Mouse (Mus musculus): Measurements from ENCODE around the gene Slc19a3. TPM values are rescaled to one million over a fixed set of nuclear protein-coding genes. Genes with fewer than 3 reads are reported as not detected.

Gene Slc19a3
- polyA plus RNA-seq (2017; shearing (Covaris generic)), result not detected

DNA sequence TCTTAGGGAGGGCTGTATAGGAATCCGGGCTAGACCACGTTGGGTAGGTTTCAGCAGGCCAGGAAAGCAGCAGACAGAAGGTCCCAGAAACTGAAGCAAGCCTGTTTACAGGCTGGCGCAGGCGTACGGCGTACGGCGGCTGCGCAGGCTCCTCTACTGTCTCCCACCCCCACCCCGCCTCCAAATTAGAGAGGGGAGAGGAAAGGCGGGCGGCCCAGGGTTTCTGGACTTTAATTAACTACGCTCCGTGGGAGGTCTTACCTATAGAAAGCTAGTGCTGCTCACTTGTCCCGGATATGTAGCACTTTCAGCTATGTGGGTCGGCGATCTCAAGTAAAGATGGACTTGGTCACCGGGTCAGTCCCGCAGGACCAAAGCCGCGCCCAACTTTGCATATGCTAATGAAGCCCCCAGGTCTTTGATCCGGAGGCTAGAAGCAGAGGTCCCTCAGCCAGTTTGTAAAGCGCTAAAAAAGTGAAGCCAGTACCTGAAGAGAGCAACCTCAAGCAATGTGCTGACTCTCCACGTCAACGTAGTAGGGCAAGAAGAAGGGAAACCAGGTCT is at the start of gene Slc19a3:
Slc19a3 (minus strand) TSS at position 340 of the 564 bp plus-strand sequence.

DNA sequence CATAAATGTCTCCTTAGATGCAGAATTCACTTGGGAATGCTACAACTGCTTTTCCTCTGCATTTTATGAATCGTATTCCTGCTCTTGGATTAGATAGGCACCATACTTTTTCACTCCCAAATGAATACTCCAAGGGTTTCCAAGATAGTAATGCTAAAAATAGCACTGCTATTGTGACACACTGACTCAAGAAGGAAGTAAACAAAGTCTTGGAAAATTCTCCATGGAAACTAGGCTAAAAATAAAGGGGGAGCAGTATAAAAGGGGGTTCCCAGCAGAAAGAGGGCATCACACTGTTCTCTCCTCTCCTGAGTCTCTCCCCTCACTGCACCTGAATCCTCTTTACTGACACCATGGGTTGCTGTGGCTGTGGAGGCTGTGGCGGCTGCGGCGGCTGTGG is 22.4 kb upstream of the Slc19a3 start, which contains the start of gene Krtap28-13:
Krtap28-13 (plus strand) TSS at position 288 of the 400 bp plus-strand sequence.

DNA sequence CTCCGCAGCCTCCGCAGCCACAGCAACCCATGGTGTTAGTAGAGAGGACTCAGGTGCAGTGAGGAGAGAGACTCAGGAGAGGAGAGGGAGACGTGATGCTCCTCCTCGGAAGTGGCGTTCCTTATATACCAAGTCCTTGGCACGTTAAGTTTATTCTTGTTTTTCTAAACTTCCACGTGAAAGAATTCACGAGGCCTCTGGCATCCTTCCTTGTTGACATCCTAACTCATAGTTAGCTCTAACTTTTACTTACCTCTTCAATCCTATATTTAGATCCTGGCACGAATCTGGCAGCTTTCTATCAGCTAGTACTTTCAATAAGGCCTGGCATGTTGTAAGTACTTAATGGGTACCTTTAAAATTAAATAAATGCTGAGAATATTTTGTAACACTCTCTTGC is 21.0 kb upstream of the Slc19a3 start, which contains the start of gene A030005K14Rik:
A030005K14Rik (minus strand) TSS at position 101 of the 400 bp plus-strand sequence.

DNA sequence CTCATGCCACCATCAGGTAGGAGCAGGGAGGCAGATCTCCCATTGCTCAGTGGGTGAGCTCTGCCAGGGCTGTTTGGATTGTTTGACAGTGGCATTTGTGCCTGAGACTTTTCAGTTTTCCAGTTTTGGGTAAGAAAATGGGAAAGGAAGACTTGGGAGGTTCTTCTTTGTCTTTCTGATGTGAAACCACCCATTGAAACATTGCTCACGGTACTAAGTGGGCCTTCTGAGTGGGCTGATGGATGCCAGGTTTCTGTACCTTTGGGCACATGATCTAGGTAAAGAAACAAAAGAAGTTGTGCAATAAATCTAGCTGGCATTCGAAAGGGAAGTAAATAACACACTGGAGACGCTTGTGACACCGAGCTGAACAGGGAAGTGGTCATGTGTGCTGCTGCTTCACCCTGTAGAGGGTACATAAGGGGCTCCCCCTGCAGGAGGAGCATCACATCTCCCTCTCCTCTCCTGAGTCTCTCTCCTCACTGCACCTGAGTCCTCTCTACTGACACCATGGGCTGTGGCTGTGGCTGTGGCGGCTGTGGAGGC is 6.7 kb upstream of the Slc19a3 start, which contains the start of gene Gm47969:
Gm47969 (plus strand) TSS at position 51 of the 546 bp plus-strand sequence.

GRCm38 (mm10) chr1:83042380-83042779 is 4.1 kb upstream of the Slc19a3 start, which contains the start of gene Krtap28-10:
Gene Krtap28-10 (minus strand): TSS chr1:83042480.

DNA sequence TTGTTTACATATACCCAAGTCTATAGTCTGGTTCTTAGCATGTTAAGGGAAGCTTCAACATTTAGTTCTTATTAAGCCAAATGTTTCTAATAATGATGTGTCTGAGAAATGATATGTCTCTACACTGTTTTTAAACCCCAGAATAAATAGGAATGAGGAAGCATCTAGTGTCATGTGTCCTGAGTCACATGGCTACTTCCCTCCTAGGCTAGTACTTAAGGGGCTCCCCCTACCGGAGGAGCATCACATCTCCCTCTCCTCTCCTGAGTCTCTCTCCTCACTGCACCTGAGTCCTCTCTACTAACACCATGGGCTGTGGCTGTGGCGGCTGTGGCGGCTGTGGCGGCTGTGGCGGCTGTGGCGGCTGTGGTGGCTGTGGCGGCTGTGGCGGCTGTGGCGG is 37.9 kb downstream of the Slc19a3 start, which contains the start of gene Gm47959:
Gm47959 (plus strand) TSS at position 243 of the 400 bp plus-strand sequence.

Other genes starting within 250 kb of the Slc19a3 start
- 133 TPM for gene Agfg1, start 199.0 kb downstream of the Slc19a3 start, polyA plus RNA-seq (2017; shearing (Covaris generic))
- not detected for gene A030005L19Rik, start 125.1 kb downstream of the Slc19a3 start, polyA plus RNA-seq (2017; shearing (Covaris generic))
- not detected for gene A030014E15Rik, start 113.5 kb downstream of the Slc19a3 start, polyA plus RNA-seq (2017; shearing (Covaris generic))
- gene Gm6217, start 107.0 kb downstream of the Slc19a3 start, polyA plus RNA-seq (2017; shearing (Covaris generic)), result not detected
- not detected for gene A030003K21Rik, start 95.1 kb downstream of the Slc19a3 start, polyA plus RNA-seq (2017; shearing (Covaris generic))
- gene Gm7544, start 82.4 kb downstream of the Slc19a3 start, polyA plus RNA-seq (2017; shearing (Covaris generic)), result not detected
- not detected for gene Gm47955, start 78.2 kb downstream of the Slc19a3 start, polyA plus RNA-seq (2017; shearing (Covaris generic))
- not detected for gene Gm47959, start 37.9 kb downstream of the Slc19a3 start, polyA plus RNA-seq (2017; shearing (Covaris generic))
- gene Krtap28-10, start 4.0 kb upstream of the Slc19a3 start, polyA plus RNA-seq (2017; shearing (Covaris generic)), result not detected
- gene Gm47969, start 6.5 kb upstream of the Slc19a3 start, polyA plus RNA-seq (2017; shearing (Covaris generic)), result 0.57 TPM
- not detected for gene A030005K14Rik, start 20.9 kb upstream of the Slc19a3 start, polyA plus RNA-seq (2017; shearing (Covaris generic))
- gene Krtap28-13, start 22.5 kb upstream of the Slc19a3 start, polyA plus RNA-seq (2017; shearing (Covaris generic)), result not detected
- not detected for gene Ccl20, start 78.3 kb upstream of the Slc19a3 start, polyA plus RNA-seq (2017; shearing (Covaris generic))
- gene Daw1, start 121.3 kb upstream of the Slc19a3 start, polyA plus RNA-seq (2017; shearing (Covaris generic)), result not detected

Data from naive thymus-derived CD4-positive, alpha-beta T cell, adult 5 months (primary cell).